Mouse (Mus musculus): Measurements from ENCODE around the gene Gm7945. TPM values are rescaled to one million over a fixed set of nuclear protein-coding genes. Genes with fewer than 3 reads are reported as not detected.
"Not testable (repeated sequence)": the region's sequence is repeated elsewhere in the genome, so short reads cannot be mapped to it uniquely, and the experiment has no call there.

The Gm7945 gene
- not detected in 2 replicates for polyA plus RNA-seq (2011; ENCODE audit: insufficient read length, low read depth, missing spikeins)

- H3K27ac ChIP-seq (ENCODE audit: insufficient read depth, low read length); H3K4me3 ChIP-seq (ENCODE audit: insufficient read depth, low read length); H3K4me1 ChIP-seq (ENCODE audit: control insufficient read depth, insufficient read depth, low read length): not testable (repeated sequence)
Measured at GRCm38 (mm10) chr14:41386279-41386678, at the start of gene Gm7945. Gene Gm7945 (minus strand): TSS chr14:41386379.

GRCm38 (mm10) chr14:41425393-41426075, 39.4 kb upstream of the Gm7945 start:
- H3K4me3 ChIP-seq (ENCODE audit: insufficient read depth, low read length); H3K27ac ChIP-seq (ENCODE audit: insufficient read depth, low read length); H3K4me1 ChIP-seq (ENCODE audit: control insufficient read depth, insufficient read depth, low read length): not testable (repeated sequence)
- TF ChIP-seq CTCF (IDR thresholded peaks at IDR 0.05; ENCODE audit: borderline replicate concordance, insufficient read depth, low read length), result peak; percentile 20; the same call in 1 of the 2 replicates

GRCm38 (mm10) chr14:41424694-41425093, 38.5 kb upstream of the Gm7945 start:
- H3K4me3 ChIP-seq (ENCODE audit: insufficient read depth, low read length); H3K4me1 ChIP-seq (ENCODE audit: control insufficient read depth, insufficient read depth, low read length); H3K27ac ChIP-seq (ENCODE audit: insufficient read depth, low read length): not testable (repeated sequence)

DNA sequence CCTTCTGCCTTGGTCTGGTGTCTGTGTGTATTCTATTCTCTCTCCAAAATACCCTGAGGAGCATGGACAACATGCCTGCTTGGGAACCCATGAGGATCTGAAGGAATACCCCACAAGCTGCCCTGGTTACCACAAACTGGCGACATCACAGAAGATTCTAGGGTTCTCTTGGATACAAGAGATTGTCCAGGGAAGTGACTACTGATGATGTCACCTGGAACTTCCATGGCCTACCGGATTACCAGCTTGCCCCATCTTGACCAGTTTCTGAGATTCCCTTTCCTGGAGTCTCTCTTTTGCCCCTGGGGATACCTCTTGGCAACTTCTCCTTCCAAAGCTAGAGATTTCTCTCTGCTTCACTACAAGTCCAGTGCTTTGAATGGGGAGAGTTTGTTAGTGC, 22.0 kb upstream of the Gm7945 start, which contains the start of gene Gm6482:
Gene Gm6482, minus strand, starts transcription at position 101 of the 400 bp plus-strand sequence.
- H3K4me1 ChIP-seq (ENCODE audit: control insufficient read depth, insufficient read depth, low read length); H3K4me3 ChIP-seq (ENCODE audit: insufficient read depth, low read length); H3K27ac ChIP-seq (ENCODE audit: insufficient read depth, low read length): not testable (repeated sequence)

GRCm38 (mm10) chr14:41348309-41348708, 37.9 kb downstream of the Gm7945 start, which contains the start of gene Gm5798:
Gene Gm5798 (plus strand): TSS chr14:41348609.
- H3K4me1 ChIP-seq (ENCODE audit: control insufficient read depth, insufficient read depth, low read length); H3K27ac ChIP-seq (ENCODE audit: insufficient read depth, low read length); H3K4me3 ChIP-seq (ENCODE audit: insufficient read depth, low read length): not testable (repeated sequence)

Other genes with a start within 250 kb of the Gm7945 start
- gene Mbl1, start 234.9 kb downstream of the Gm7945 start, polyA plus RNA-seq (2011; ENCODE audit: insufficient read length, low read depth, missing spikeins), result not detected in 2 replicates
- not detected in 2 replicates for gene Sftpd, start 201.2 kb downstream of the Gm7945 start, polyA plus RNA-seq (2011; ENCODE audit: insufficient read length, low read depth, missing spikeins)
- not detected in 2 replicates for gene Gm2832, start 107.6 kb downstream of the Gm7945 start, polyA plus RNA-seq (2011; ENCODE audit: insufficient read length, low read depth, missing spikeins)
- not detected in 2 replicates for gene Gm5798, start 37.8 kb downstream of the Gm7945 start, polyA plus RNA-seq (2011; ENCODE audit: insufficient read length, low read depth, missing spikeins)
- gene Gm6482, start 21.9 kb upstream of the Gm7945 start, polyA plus RNA-seq (2011; ENCODE audit: insufficient read length, low read depth, missing spikeins), result not detected in 2 replicates
- not detected in 2 replicates for gene Gm7954, start 67.1 kb upstream of the Gm7945 start, polyA plus RNA-seq (2011; ENCODE audit: insufficient read length, low read depth, missing spikeins)
- gene Gm3486, start 103.1 kb upstream of the Gm7945 start, polyA plus RNA-seq (2011; ENCODE audit: insufficient read length, low read depth, missing spikeins), result not detected in 2 replicates
- gene Gm7970, start 169.2 kb upstream of the Gm7945 start, polyA plus RNA-seq (2011; ENCODE audit: insufficient read length, low read depth, missing spikeins), result not detected in 2 replicates
- not detected in 2 replicates for gene 1700049E17Rik2, start 186.8 kb upstream of the Gm7945 start, polyA plus RNA-seq (2011; ENCODE audit: insufficient read length, low read depth, missing spikeins)
- gene Gm3072, start 238.2 kb upstream of the Gm7945 start, polyA plus RNA-seq (2011; ENCODE audit: insufficient read length, low read depth, missing spikeins), result not detected in 2 replicates

Measured in embryonic fibroblast, embryonic 13.5 days (primary cell).